Mouse (Mus musculus) small intestine, adult 10 weeks (tissue): ENCODE results near the gene 1700029P11Rik. TPM values are rescaled to one million over a fixed set of nuclear protein-coding genes. Genes with fewer than 3 reads are reported as not detected.

Experiments
- polyA plus RNA-seq: library from polyadenylated mRNA; stranded (reverse); fragments of 350-450 nt; fragmentation: Illumina TruSeq; extraction: RNeasy Lipid Tissue Mini Kit (QIAGEN cat#74804); gene quantifications from one replicate; pipeline ENCODE4 v1.2.3, GENCODE M21; 2014; ENCODE audit warnings: low replicate concordance

The 1700029P11Rik gene
- not detected for polyA plus RNA-seq

GRCm38 (mm10) chr15:81980321-81980720 is at the start of gene 1700029P11Rik:
Gene 1700029P11Rik (plus strand): TSS chr15:81980540.

GRCm38 (mm10) chr15:81936679-81937078 is 43.7 kb upstream of the 1700029P11Rik start, which contains the start of gene Csdc2:
Gene Csdc2 (plus strand): TSS chr15:81936759.

GRCm38 (mm10) chr15:81960171-81961077 is 19.9 kb upstream of the 1700029P11Rik start, which contains the start of gene Pmm1:
Gene Pmm1 (minus strand): TSS chr15:81960930.

GRCm38 (mm10) chr15:81987646-81988045 is 7.3 kb downstream of the 1700029P11Rik start, which contains the start of gene Xrcc6:
Gene Xrcc6 (plus strand): TSS chr15:81987835.

Other genes with a start within 250 kb of the 1700029P11Rik start
- 2.3 TPM for gene Zc3h7b, start 235.5 kb upstream of the 1700029P11Rik start, polyA plus RNA-seq
- 2.4 TPM for gene Rangap1, start 235.0 kb upstream of the 1700029P11Rik start, polyA plus RNA-seq
- gene Tef, start 178.1 kb upstream of the 1700029P11Rik start, polyA plus RNA-seq: 16.0 TPM
- gene Tob2, start 121.7 kb upstream of the 1700029P11Rik start, polyA plus RNA-seq: 9.2 TPM
- gene Phf5a, start 108.6 kb upstream of the 1700029P11Rik start, polyA plus RNA-seq: 15.1 TPM
- 68.7 TPM for gene Aco2, start 108.2 kb upstream of the 1700029P11Rik start, polyA plus RNA-seq
- gene Polr3h, start 54.3 kb upstream of the 1700029P11Rik start, polyA plus RNA-seq: 0.19 TPM
- gene Csdc2, start 43.8 kb upstream of the 1700029P11Rik start, polyA plus RNA-seq: not detected
- 1.2 TPM for gene Pmm1, start 19.6 kb upstream of the 1700029P11Rik start, polyA plus RNA-seq
- 84.1 TPM for gene Xrcc6, start 7.3 kb downstream of the 1700029P11Rik start, polyA plus RNA-seq
- gene Desi1, start 53.3 kb downstream of the 1700029P11Rik start, polyA plus RNA-seq: 13.1 TPM
- 260 TPM for gene Snu13, start 67.1 kb downstream of the 1700029P11Rik start, polyA plus RNA-seq
- not detected for gene 4930407I10Rik, start 78.6 kb downstream of the 1700029P11Rik start, polyA plus RNA-seq
- gene Mei1, start 89.5 kb downstream of the 1700029P11Rik start, polyA plus RNA-seq: not detected
- 1.7 TPM for gene Ccdc134, start 147.4 kb downstream of the 1700029P11Rik start, polyA plus RNA-seq
- gene Srebf2, start 166.6 kb downstream of the 1700029P11Rik start, polyA plus RNA-seq: 8.6 TPM
- gene Shisa8, start 232.3 kb downstream of the 1700029P11Rik start, polyA plus RNA-seq: not detected
- gene Tnfrsf13c, start 243.8 kb downstream of the 1700029P11Rik start, polyA plus RNA-seq: 1.2 TPM